Mouse (Mus musculus) midbrain, embryonic 16.5 days (tissue): ENCODE measurements around the gene Med24. TPM values are rescaled to one million over a fixed set of nuclear protein-coding genes. Genes with fewer than 3 reads are reported as not detected.

Experiments
- ATAC-seq: fragments of 200-750 bp; cut with Nextera tagmentation; 2 replicates; pipeline ENCODE4 v1.8.0; 2017; ENCODE audit warnings: moderate TSS enrichment
- H3K27ac ChIP-seq: fragments of 300-500 bp; sonication (generic); 2 replicates; pipeline ENCODE4 v1.5.1; 2014; ENCODE audit warnings: mild to moderate bottlenecking, low read length, mixed read lengths
- H3K27me3 ChIP-seq: fragments of 300-500 bp; sonication (generic); 2 replicates; pipeline ENCODE4 v1.6.1; 2014; ENCODE audit warnings: low read depth, low read length, mixed read lengths; ENCODE audit not compliant: control insufficient read depth, insufficient read depth
- H3K36me3 ChIP-seq: fragments of 300-500 bp; sonication (generic); 2 replicates; pipeline ENCODE4 v1.6.1; 2014; ENCODE audit warnings: mild to moderate bottlenecking, low read length, moderate library complexity, mixed read lengths; ENCODE audit not compliant: control insufficient read depth, insufficient read depth
- H3K4me1 ChIP-seq: fragments of 300-500 bp; sonication (generic); 2 replicates; pipeline ENCODE4 v1.6.1; 2014; ENCODE audit warnings: mild to moderate bottlenecking, low read length, mixed read lengths; ENCODE audit not compliant: control insufficient read depth, insufficient read depth
- H3K4me2 ChIP-seq: fragments of 300-500 bp; sonication (generic); 2 replicates; pipeline ENCODE4 v1.6.1; 2014; ENCODE audit warnings: mild to moderate bottlenecking, low read length, mixed read lengths
- H3K4me3 ChIP-seq: fragments of 300-500 bp; sonication (generic); 2 replicates; pipeline ENCODE4 v1.5.1; 2014; ENCODE audit warnings: low read depth, mild to moderate bottlenecking, low read length, moderate library complexity, mixed read lengths
- H3K9ac ChIP-seq: fragments of 300-500 bp; sonication (generic); 2 replicates; pipeline ENCODE4 v1.6.1; 2014; ENCODE audit warnings: low read depth, low read length, mixed read lengths
- H3K9me3 ChIP-seq: fragments of 300-500 bp; sonication (generic); replicated peaks from 2 replicates; pipeline ENCODE4 v1.6.1; 2014; ENCODE audit warnings: mild to moderate bottlenecking, low read length, mixed read lengths; ENCODE audit not compliant: control insufficient read depth, poor library complexity, severe bottlenecking
- WGBS: fragments of 180-500 bp; shearing (Covaris S2); extraction: QIAGEN DNeasy Blood & Tissue Kit; methylation state at CpG from one replicate; pipeline ENCODE4 v1.1.7; 2014; 5-methylcytosine and 5-hydroxymethylcytosine counted together
- polyA plus RNA-seq: library from polyadenylated mRNA; unstranded; fragments of >200 nt; fragmentation: Nextera tagmentation; extraction: Ambion mirVana; gene quantifications from 2 replicates; pipeline ENCODE4 v1.2.1, GENCODE M21; 2015

Med24 gene
- polyA plus RNA-seq, 1 experiment from 2014 or later, result 75.1 TPM

GRCm38 (mm10) chr11:98705021-98705420 is 24.2 kb downstream of the Med24 start:
- no peaks in the 10 kb centered on the region for H3K27me3 ChIP-seq
- H3K9ac ChIP-seq, result no peak overlapping the region
- H3K9me3 ChIP-seq, result no peaks in the 10 kb centered on the region
- ATAC-seq, result no peak
- peaks cover 26% of the 10 kb centered on the region for H3K36me3 ChIP-seq
- no peak overlapping the region for H3K27ac ChIP-seq
- H3K4me1 ChIP-seq, result no peaks in the 10 kb centered on the region
- H3K4me3 ChIP-seq, result no peak overlapping the region
- WGBS, result 96% methylated on average over 10 of the region's 10 CpGs
- no peak overlapping the region for H3K4me2 ChIP-seq

- Histone ChIP-seq H3K4me3 (no peak overlapping the region), H3K9me3 (no peaks in the 10 kb centered on the region), H3K9ac (no peak overlapping the region), H3K4me2 (no peak overlapping the region), H3K36me3 (peaks cover 22% of the 10 kb centered on the region), H3K27ac (no peak overlapping the region), H3K27me3 (no peaks in the 10 kb centered on the region), H3K4me1 (no peaks in the 10 kb centered on the region)
- ATAC-seq, result no peak
- 83% methylated on average over 5 of the region's 5 CpGs for WGBS
Measured at GRCm38 (mm10) chr11:98702323-98702722, 26.9 kb downstream of the Med24 start.

- H3K27me3 ChIP-seq, result no peaks in the 10 kb centered on the region
- H3K36me3 ChIP-seq, result peaks cover 17% of the 10 kb centered on the region
- H3K4me3 ChIP-seq, result no peak within 1 kb of the TSS
- H3K4me1 ChIP-seq, result no peaks in the 10 kb centered on the region
- H3K4me2 ChIP-seq, result no peak within 1 kb of the TSS
- no peak for ATAC-seq
- H3K9ac ChIP-seq, result no peak within 1 kb of the TSS
- H3K27ac ChIP-seq, result no peak within 1 kb of the TSS
- H3K9me3 ChIP-seq, result no peaks in the 10 kb centered on the region
- WGBS, result 37% methylated on average over 10 of the region's 10 CpGs
Measured at GRCm38 (mm10) chr11:98701213-98701670, 28.0 kb downstream of the Med24 start, which contains the start of gene Csf3. Gene Csf3, plus strand, starts transcription at chr11:98701263.

- Histone ChIP-seq H3K4me2 (no peak overlapping the region), H3K27ac (no peak overlapping the region), H3K9ac (no peak overlapping the region), H3K27me3 (no peaks in the 10 kb centered on the region), H3K4me3 (no peak overlapping the region), H3K4me1 (no peaks in the 10 kb centered on the region), H3K36me3 (peaks cover 22% of the 10 kb centered on the region), H3K9me3 (no peaks in the 10 kb centered on the region)
- ATAC-seq, result peak; percentile 56; the same call in 1 of the 2 replicates
- WGBS, result 39% methylated on average over 4 of the region's 4 CpGs
Measured at GRCm38 (mm10) chr11:98699911-98700310, 29.3 kb downstream of the Med24 start.

- H3K4me2 ChIP-seq, result no peak overlapping the region
- no peak overlapping the region for H3K27ac ChIP-seq
- WGBS, result 83% methylated on average over 16 of the region's 16 CpGs
- H3K36me3 ChIP-seq, result peaks cover 19% of the 10 kb centered on the region
- H3K9me3 ChIP-seq, result no peaks in the 10 kb centered on the region
- no peak for ATAC-seq
- H3K4me3 ChIP-seq, result no peak overlapping the region
- no peak overlapping the region for H3K9ac ChIP-seq
- H3K4me1 ChIP-seq, result no peaks in the 10 kb centered on the region
- no peaks in the 10 kb centered on the region for H3K27me3 ChIP-seq
Measured at GRCm38 (mm10) chr11:98698849-98699640, 30.2 kb downstream of the Med24 start.

- Histone ChIP-seq H3K9ac (no peak overlapping the region), H3K27me3 (no peaks in the 10 kb centered on the region), H3K4me2 (no peak overlapping the region), H3K4me3 (no peak overlapping the region), H3K27ac (no peak overlapping the region), H3K36me3 (peaks cover 36% of the 10 kb centered on the region), H3K9me3 (no peaks in the 10 kb centered on the region), H3K4me1 (no peaks in the 10 kb centered on the region)
- 88% methylated on average over 12 of the region's 12 CpGs for WGBS
- ATAC-seq, result no peak
Measured at GRCm38 (mm10) chr11:98697225-98697624, 32.0 kb downstream of the Med24 start.

- Histone ChIP-seq H3K4me3 (no peak overlapping the region), H3K27me3 (no peaks in the 10 kb centered on the region), H3K9me3 (no peaks in the 10 kb centered on the region), H3K4me2 (no peak overlapping the region), H3K4me1 (no peaks in the 10 kb centered on the region), H3K36me3 (peaks cover 40% of the 10 kb centered on the region), H3K9ac (no peak overlapping the region), H3K27ac (no peak overlapping the region)
- 86% methylated on average over 14 of the region's 14 CpGs for WGBS
- ATAC-seq, result no peak
Measured at GRCm38 (mm10) chr11:98696454-98697216, 32.6 kb downstream of the Med24 start.

GRCm38 (mm10) chr11:98695408-98695807 is 33.8 kb downstream of the Med24 start:
- no peak overlapping the region for H3K9ac ChIP-seq
- H3K27ac ChIP-seq, result no peak overlapping the region
- no peaks in the 10 kb centered on the region for H3K4me1 ChIP-seq
- no peaks in the 10 kb centered on the region for H3K9me3 ChIP-seq
- 76% methylated on average over 14 of the region's 14 CpGs for WGBS
- no peak overlapping the region for H3K4me2 ChIP-seq
- no peaks in the 10 kb centered on the region for H3K27me3 ChIP-seq
- ATAC-seq, result no peak
- peaks cover 45% of the 10 kb centered on the region for H3K36me3 ChIP-seq
- no peak overlapping the region for H3K4me3 ChIP-seq

- ATAC-seq, result no peak
- 82% methylated on average over 9 of the region's 9 CpGs for WGBS
- no peaks in the 10 kb centered on the region for H3K4me1 ChIP-seq
- no peaks in the 10 kb centered on the region for H3K9me3 ChIP-seq
- peaks cover 55% of the 10 kb centered on the region for H3K36me3 ChIP-seq
- no peak overlapping the region for H3K9ac ChIP-seq
- no peak overlapping the region for H3K27ac ChIP-seq
- no peak overlapping the region for H3K4me2 ChIP-seq
- no peaks in the 10 kb centered on the region for H3K27me3 ChIP-seq
- H3K4me3 ChIP-seq, result no peak overlapping the region
Measured at GRCm38 (mm10) chr11:98694301-98694700, 34.9 kb downstream of the Med24 start.
